Mouse (Mus musculus): ENCODE data around the gene Tmod3. TPM values are rescaled to one million over a fixed set of nuclear protein-coding genes. Genes with fewer than 3 reads are reported as not detected.
"Not testable (repeated sequence)": the region's sequence is repeated elsewhere in the genome, so short reads cannot be mapped to it uniquely, and the experiment has no call there.

The Tmod3 gene
- polyA plus RNA-seq, 1 experiment from 2014 or later: 63.8 TPM

DNA sequence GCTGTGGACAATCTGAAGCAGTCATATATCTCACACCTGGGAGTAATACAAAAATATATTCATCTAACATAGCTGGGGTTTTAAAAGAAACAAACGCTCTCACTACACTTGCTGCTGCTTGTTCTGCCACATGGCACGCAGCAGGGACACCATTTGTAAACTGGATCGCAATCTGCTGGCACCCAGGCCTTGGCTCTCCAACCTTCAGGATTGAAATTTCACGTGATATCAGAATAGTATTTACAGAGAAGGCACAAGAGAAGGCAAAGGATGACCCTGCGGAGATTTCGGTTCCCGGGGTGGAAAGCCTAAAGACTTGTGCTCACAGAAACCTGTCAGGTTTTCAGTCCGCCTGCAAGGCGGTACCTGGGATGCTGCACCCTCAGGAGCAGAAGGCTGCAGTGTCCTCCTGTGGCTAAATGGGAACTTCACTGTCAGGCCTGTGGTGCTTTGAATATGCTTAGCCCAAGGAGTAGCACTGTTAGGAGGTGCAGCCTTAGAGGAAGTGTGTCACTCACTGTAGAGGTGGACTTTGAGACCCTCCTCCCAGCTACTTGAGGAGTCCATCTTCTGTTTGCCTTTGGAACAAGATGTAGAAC, 65.0 kb downstream of the Tmod3 start:
- Histone ChIP-seq H3K27me3 (replicated peaks) (no peaks in the 10 kb centered on the region), H3K9ac (no peak overlapping the region), H3K4me2 (no peak overlapping the region), H3K4me1 (peaks cover 11% of the 10 kb centered on the region), H3K4me3 (no peak overlapping the region), H3K36me3 (peaks cover 32% of the 10 kb centered on the region), H3K9me3 (no peaks in the 10 kb centered on the region), H3K27ac (replicated peaks) (no peak overlapping the region)
- WGBS: 72% methylated on average over 9 of the region's 9 CpGs
- no peak for ATAC-seq (ENCODE audit: extremely low read depth, insufficient number of reproducible peaks, low FRiP score, low TSS enrichment)

DNA sequence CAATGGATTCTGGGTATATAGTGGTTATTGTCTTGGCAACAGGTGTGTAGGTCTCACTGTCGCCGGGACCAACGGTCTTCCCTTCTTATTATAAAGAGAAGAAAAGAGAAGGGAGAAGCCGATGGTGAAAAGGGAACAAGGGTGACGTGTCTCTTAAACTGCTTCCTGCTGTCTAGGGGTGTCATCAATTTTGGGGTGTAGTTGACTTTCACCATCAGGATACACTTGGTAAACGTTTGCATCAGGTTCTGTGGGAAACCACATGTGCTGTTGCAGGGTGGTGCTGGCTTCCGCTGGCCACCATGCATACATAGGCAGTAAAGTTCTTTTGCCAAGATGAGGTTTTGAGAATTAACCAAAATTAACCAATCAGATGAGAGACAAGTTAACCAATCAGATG, 71.2 kb downstream of the Tmod3 start:
- not testable (repeated sequence) for H3K27ac ChIP-seq (replicated peaks); H3K9me3 ChIP-seq; H3K4me3 ChIP-seq; H3K9ac ChIP-seq; H3K4me1 ChIP-seq; H3K4me2 ChIP-seq; ATAC-seq (ENCODE audit: extremely low read depth, insufficient number of reproducible peaks, low FRiP score, low TSS enrichment); H3K27me3 ChIP-seq (replicated peaks)
- H3K36me3 ChIP-seq: peaks cover 12% of the 10 kb centered on the region; the same call in 1 of the 2 replicates
- 90% methylated on average over 7 of the region's 7 CpGs for WGBS

DNA sequence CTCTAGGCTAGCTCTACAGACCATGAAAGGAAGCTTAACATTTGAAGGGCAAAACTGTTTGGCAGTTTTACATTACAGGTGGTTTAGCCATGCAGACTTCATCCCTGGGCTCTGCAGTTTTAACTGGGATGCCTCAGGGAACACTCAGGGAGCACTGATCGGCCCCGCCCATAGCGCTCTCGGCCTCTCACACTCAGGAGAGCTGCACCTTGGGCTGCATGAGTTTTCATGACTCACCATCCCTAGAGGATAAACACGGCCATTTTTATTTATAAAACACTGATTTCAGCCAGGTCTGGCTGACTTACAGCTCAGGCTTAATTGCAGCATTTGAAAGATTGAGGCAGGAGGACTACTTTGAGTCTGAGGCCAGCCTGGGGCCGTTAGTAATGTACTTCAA, 74.2 kb downstream of the Tmod3 start:
- no peaks in the 10 kb centered on the region for H3K9me3 ChIP-seq
- 80% methylated on average over 6 of the region's 6 CpGs for whole genome bisulfite sequencing

DNA sequence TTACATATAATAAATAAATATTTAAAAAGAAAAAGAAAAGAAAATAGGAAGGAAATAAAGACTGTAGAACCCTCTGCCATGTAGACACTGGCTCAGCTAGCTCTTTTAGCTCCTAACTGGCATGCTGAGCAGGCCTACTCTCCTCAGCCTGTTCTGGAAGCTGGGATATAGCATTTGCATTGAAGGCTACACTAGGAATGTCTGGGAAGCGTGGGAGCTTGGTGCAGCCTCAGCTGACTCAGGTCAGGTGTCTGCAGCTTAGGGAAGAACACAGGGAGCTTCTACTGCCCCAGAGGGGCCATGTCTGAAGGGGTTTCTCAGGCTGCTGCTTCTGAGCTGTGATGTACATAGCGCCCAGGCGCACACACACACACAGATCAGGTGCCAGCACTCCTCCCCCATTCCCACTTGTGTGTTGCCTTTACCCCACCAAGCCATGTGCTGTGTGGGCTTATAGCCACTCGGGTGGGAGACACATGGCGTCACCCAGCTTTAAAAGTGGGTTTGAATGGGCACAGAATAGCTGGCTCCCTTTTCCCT, 78.9 kb downstream of the Tmod3 start:
- H3K4me1 ChIP-seq: no peaks in the 10 kb centered on the region
- no peak overlapping the region for H3K27ac ChIP-seq (replicated peaks)
- ATAC-seq (ENCODE audit: extremely low read depth, insufficient number of reproducible peaks, low FRiP score, low TSS enrichment): no peak
- peaks cover 19% of the 10 kb centered on the region for H3K36me3 ChIP-seq
- H3K27me3 ChIP-seq (replicated peaks): no peaks in the 10 kb centered on the region
- no peaks in the 10 kb centered on the region for H3K9me3 ChIP-seq
- WGBS: 81% methylated on average over 5 of the region's 5 CpGs
- H3K4me3 ChIP-seq: no peak overlapping the region
- no peak overlapping the region for H3K4me2 ChIP-seq
- no peak overlapping the region for H3K9ac ChIP-seq

More for the DNA sequence above, 74.2 kb downstream of the Tmod3 start:
- no peak for ATAC-seq (ENCODE audit: extremely low read depth, insufficient number of reproducible peaks, low FRiP score, low TSS enrichment)
- 0 out of 2 replicates have a peak, but pooled peaks cover 3% of the 10 kb centered on the region for H3K4me1 ChIP-seq
- H3K4me3 ChIP-seq: no peak overlapping the region
- H3K4me2 ChIP-seq: no peak overlapping the region
- H3K9ac ChIP-seq: no peak overlapping the region
- H3K27me3 ChIP-seq (replicated peaks): no peaks in the 10 kb centered on the region
- H3K36me3 ChIP-seq: peaks cover 21% of the 10 kb centered on the region
- H3K27ac ChIP-seq (replicated peaks): no peak overlapping the region

DNA sequence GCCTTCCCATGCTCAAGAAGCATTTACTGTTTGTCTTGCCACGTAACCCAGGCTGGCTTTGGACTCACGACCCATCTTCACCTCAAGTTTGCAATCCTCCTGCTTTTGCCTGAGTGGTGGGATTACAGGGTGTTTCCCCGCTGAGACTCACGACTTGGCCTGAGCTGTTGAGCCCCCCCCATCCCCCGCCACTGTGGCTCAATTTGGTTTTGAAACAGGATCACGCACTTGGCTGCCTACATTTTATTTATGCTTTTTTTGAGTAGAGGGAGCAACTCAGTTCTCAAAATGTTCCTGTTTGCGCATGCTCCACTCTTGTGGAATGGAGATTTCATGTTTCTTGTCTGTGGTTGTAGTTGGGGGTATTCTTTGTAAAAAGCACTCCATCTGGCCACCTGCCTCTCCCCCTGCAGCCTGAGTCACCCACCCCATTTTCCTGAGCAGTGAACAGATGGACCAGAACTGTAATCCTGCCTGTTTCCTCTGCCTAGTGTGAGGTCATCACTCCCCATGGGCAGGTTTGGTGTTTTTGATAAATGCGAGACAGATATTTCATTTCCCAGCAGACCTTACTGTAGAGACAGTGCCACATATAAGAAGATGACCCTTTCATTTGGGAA, 80.2 kb downstream of the Tmod3 start:
- H3K36me3 ChIP-seq: peaks cover 21% of the 10 kb centered on the region
- H3K9ac ChIP-seq: no peak overlapping the region
- no peak overlapping the region for H3K27ac ChIP-seq (replicated peaks)
- H3K4me2 ChIP-seq: no peak overlapping the region
- 66% methylated on average over 8 of the region's 8 CpGs for WGBS
- no peak overlapping the region for H3K4me3 ChIP-seq
- no peaks in the 10 kb centered on the region for H3K27me3 ChIP-seq (replicated peaks)
- no peak for ATAC-seq (ENCODE audit: extremely low read depth, insufficient number of reproducible peaks, low FRiP score, low TSS enrichment)
- no peaks in the 10 kb centered on the region for H3K4me1 ChIP-seq
- H3K9me3 ChIP-seq: no peaks in the 10 kb centered on the region

DNA sequence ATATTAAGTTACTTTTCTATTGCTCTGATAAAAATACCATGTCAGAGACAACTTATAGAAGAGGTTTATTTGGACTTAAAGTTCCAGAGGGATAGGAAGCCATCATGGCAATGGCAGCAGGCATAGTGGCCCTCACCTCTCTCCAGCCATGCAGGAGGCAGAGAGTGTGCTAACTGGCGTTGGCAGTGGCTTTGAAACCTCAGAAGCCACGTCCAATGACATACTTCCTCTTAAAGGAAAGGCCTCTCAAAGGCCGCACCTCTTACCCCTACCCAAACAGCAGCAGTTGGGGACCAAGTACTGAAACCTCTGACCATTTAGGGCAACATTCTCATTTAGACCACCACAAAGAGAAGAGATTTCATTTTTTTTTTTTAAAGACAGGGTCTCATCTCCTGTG, 82.2 kb downstream of the Tmod3 start:
- WGBS: 69% methylated on average over 3 of the region's 3 CpGs
- H3K9ac ChIP-seq: no peak overlapping the region
- ATAC-seq (ENCODE audit: extremely low read depth, insufficient number of reproducible peaks, low FRiP score, low TSS enrichment): no peak
- H3K27me3 ChIP-seq (replicated peaks): no peaks in the 10 kb centered on the region
- no peaks in the 10 kb centered on the region for H3K9me3 ChIP-seq
- no peak overlapping the region for H3K4me3 ChIP-seq
- no peak overlapping the region for H3K27ac ChIP-seq (replicated peaks)
- no peaks in the 10 kb centered on the region for H3K4me1 ChIP-seq
- H3K36me3 ChIP-seq: peaks cover 32% of the 10 kb centered on the region
- H3K4me2 ChIP-seq: no peak overlapping the region

DNA sequence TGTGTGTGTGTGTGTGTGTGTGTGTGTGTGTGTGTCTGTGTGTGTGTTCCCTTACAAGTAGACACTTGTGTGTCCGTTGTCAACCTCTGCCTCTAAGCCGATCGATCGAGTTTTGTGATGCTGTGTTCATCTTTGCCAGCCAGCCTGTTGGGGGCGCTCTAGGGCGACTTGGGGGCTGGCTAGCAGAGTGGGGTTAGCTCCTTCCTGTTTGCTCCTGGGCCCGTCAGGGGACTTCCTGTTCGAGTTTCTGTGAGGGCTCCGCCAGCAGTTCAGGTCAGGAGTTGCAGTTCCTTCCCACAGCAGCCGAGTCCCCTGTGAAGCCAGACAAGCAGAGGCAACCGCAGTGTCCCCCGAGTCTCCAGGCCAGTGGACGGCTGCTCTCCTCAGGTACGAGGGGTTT, 91.2 kb downstream of the Tmod3 start:
- H3K4me2 ChIP-seq: no peak overlapping the region
- no peak overlapping the region for H3K4me3 ChIP-seq
- H3K9ac ChIP-seq: no peak overlapping the region
- no peaks in the 10 kb centered on the region for H3K27me3 ChIP-seq (replicated peaks)
- peaks cover 28% of the 10 kb centered on the region for H3K4me1 ChIP-seq
- peaks cover 69% of the 10 kb centered on the region for H3K36me3 ChIP-seq
- no peak for ATAC-seq (ENCODE audit: extremely low read depth, insufficient number of reproducible peaks, low FRiP score, low TSS enrichment)
- H3K27ac ChIP-seq (replicated peaks): no peak overlapping the region
- WGBS: 75% methylated on average over 14 of the region's 14 CpGs
- H3K9me3 ChIP-seq: no peaks in the 10 kb centered on the region

DNA sequence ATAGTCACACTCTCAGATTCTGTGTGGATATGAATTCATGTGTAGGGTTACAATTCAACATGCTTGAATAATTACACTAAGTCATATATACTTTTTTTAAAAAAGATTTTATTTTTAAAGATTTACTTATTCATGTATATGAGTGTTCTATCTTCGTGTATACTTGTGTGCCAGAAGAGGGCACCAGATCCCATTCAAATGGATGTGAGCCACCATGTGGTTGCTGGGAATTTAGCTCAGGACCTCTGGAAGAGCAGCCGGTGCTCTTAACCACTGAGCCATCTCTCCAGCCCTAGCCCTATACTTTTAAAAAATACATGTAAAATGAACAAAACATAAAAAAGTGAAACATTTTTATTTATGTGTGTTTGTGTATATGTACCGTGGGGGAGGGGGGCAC, 91.9 kb downstream of the Tmod3 start:
- 95% methylated on average over 3 of the region's 3 CpGs for WGBS
- H3K4me2 ChIP-seq: no peak overlapping the region
- H3K36me3 ChIP-seq: peaks cover 71% of the 10 kb centered on the region
- H3K4me1 ChIP-seq: peaks cover 35% of the 10 kb centered on the region
- no peak overlapping the region for H3K27ac ChIP-seq (replicated peaks)
- H3K4me3 ChIP-seq: no peak overlapping the region
- no peak overlapping the region for H3K9ac ChIP-seq
- no peaks in the 10 kb centered on the region for H3K9me3 ChIP-seq
- H3K27me3 ChIP-seq (replicated peaks): no peaks in the 10 kb centered on the region
- ATAC-seq (ENCODE audit: extremely low read depth, insufficient number of reproducible peaks, low FRiP score, low TSS enrichment): no peak

DNA sequence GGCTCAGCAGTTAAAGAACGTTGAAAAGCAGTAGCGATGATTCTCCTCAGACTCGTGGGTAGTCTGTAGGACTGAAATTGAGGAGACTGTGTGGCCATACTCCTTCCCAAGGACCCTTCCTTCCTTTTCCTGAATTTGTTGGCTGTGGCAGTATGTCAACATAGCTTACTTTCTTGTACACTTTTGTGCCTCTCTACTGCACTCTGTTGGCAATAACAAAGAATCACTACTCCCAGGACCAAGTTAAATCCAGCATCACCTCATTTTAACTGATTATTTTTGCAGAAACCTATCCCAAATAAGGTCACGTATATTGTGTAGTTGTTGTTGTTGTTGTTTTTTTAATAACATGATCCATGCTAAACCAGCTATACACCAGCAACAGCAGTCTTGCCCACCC, 92.8 kb downstream of the Tmod3 start:
- 87% methylated on average over 4 of the region's 4 CpGs for WGBS
- Histone ChIP-seq H3K4me1 (peaks cover 37% of the 10 kb centered on the region), H3K4me2 (no peak overlapping the region), H3K9ac (no peak overlapping the region), H3K27me3 (replicated peaks) (no peaks in the 10 kb centered on the region), H3K36me3 (peaks cover 74% of the 10 kb centered on the region), H3K27ac (replicated peaks) (0 out of 2 replicates have a peak overlapping the region, but pooled peaks have one; percentile 59), H3K9me3 (no peaks in the 10 kb centered on the region), H3K4me3 (no peak overlapping the region)
- ATAC-seq (ENCODE audit: extremely low read depth, insufficient number of reproducible peaks, low FRiP score, low TSS enrichment): no peak

DNA sequence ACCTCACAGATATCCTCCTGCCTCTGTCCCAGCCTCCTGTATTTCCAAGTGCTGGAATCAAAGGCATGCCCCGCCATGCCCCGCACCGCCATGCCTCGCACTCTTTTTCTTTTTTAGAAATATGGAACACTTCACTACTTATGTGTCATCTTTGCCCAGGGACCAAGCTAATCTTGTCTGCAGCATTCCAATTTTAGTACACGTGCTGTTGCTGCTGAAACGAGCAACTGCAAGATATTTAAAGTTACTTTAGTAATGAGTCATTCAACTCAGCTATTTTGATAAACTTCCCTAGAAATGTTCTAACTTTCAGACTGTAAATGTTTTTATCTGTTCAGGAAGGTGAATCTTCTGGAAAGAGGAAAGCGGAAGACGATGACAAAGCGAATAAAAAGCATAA, 93.6 kb downstream of the Tmod3 start:
- H3K27me3 ChIP-seq (replicated peaks): no peaks in the 10 kb centered on the region
- 0 out of 2 replicates have a peak overlapping the region, but pooled peaks have one; percentile 7 for H3K9ac ChIP-seq
- H3K4me1 ChIP-seq: peaks cover 37% of the 10 kb centered on the region
- peaks cover 74% of the 10 kb centered on the region for H3K36me3 ChIP-seq
- H3K4me3 ChIP-seq: no peak overlapping the region
- H3K27ac ChIP-seq (replicated peaks): peak overlapping the region; percentile 59
- ATAC-seq (ENCODE audit: extremely low read depth, insufficient number of reproducible peaks, low FRiP score, low TSS enrichment): no peak
- no peaks in the 10 kb centered on the region for H3K9me3 ChIP-seq
- 51% methylated on average over 9 of the region's 9 CpGs for WGBS
- H3K4me2 ChIP-seq: peak overlapping the region; percentile 24; the same call in 1 of the 2 replicates

DNA sequence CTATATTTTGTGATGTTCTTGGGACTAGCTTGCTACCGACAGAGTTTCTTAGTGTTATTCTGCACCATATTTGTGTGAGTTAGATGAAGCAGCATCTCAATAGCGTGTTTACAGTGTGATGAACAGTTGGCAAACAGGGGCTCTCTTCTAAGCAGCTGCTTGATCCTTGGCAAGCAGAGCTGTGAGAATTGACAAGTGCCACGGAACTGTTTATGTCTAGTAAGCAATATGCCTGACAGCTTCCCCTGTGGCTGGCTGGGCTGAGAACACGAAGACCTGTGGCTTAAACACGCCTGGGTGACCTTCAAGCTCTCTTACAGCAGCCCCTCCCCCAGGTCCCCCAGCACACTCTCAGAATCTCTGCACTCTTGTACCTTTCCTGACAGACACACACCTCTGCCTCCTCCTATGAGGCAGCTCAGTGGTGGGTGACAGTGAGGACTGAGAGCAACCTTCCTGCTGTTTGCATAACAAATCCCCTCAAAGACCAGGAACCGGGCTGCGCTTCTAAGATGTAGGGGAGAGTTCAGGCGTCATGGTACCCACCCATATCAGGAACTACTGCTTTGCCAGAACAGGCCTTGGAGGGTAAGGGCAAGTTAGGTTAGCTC, 96.3 kb downstream of the Tmod3 start:
- no peak for ATAC-seq (ENCODE audit: extremely low read depth, insufficient number of reproducible peaks, low FRiP score, low TSS enrichment)
- Histone ChIP-seq H3K4me1 (peaks cover 37% of the 10 kb centered on the region), H3K4me2 (no peak overlapping the region), H3K27ac (replicated peaks) (peak overlapping the region; percentile 67), H3K27me3 (replicated peaks) (no peaks in the 10 kb centered on the region), H3K36me3 (peaks cover 86% of the 10 kb centered on the region), H3K9me3 (no peaks in the 10 kb centered on the region), H3K4me3 (no peak overlapping the region), H3K9ac (peak overlapping the region; percentile 47)
- 72% methylated on average over 8 of the region's 8 CpGs for WGBS
